Mouse (Mus musculus): ENCODE results near the gene Mbl1. TPM values are rescaled to one million over a fixed set of nuclear protein-coding genes. Genes with fewer than 3 reads are reported as not detected.

The Mbl1 gene
- total RNA-seq (2021) = not detected
- long read RNA-seq, experiment 1 = 0 reads
- long read RNA-seq, experiment 2 = 0 reads

DNA sequence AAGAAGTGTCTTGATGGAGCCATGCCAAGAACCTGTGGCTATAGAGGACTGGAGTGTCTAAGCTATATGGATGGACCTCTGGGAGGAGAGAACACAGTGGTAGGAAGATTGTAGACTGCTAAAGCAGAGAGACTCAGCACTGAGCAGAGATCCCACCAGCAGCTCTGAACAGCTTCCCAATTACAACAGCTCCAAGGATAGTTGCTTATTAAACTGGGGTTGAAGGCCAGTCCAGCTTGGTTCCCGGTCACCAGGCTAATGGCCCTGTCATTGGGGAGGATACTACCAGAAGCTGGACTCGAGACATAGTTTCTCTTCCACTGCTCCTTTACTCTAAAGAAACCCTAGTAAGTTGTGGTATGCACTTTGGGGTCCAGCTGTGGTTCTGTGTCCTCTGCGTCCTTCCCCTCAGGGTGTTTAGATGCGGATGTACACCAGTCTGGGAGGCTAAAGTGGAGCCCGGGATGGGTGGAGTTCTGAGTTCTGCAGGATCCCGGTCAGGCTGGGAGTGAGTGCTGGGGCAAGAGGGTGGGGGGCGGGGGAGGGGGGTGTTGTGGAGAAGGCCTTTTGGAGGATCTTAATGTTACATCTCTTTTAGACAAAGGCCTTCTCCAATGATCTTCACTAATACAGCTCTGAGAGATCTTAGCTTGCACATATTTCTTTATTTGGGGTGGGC is at the start of gene Mbl1:
TSS of gene Mbl1 (plus strand) at position 239 of the 679 bp plus-strand sequence.
- no peak for DNase-seq

DNA sequence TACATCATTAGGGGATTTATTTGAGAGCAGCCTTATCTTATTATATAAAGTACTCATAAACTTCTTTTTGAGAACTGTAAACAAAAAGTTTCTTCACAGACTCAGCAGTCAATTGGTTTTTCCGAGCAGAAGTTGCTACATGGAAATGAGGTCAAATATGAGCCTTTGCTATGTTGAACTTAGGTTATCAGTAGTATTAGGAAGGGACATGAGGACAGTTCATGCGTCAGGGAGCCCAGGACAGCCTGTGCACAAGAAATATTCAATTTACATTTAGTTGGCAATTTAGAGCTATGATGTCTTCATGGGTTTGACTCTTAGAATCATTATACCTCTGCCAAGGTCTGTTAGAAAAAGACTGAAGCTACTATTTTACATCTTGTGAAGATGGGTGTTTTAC is 49.0 kb upstream of the Mbl1 start:
- no peak for DNase-seq

DNA sequence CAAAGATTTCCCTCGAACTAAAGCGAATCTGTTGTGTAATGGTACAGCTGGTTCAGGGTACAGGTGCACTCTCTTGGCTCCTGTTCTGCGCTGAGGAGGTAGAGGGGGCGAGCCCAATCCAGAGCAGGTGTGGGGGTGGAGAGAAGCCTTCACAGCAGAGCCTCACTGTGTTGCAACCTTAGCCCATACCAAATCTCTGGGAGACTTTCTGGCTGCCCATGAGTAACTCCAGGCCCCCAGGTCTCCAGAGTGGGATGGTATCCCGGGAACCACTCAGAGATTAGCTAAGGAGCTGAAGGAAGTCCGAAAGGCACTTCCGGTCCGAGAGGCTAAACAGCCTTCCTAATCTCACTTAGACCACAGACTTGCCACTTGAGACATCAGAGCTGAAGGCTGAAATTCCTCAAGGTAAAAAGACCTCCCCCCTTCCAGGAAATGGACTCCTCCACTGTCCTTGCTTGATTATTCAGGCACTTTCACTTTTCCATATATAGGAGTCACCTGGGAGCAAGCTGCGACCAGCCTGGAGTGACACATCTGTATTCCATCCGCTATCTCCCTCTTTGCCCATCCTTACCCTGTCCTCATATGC is 46.3 kb upstream of the Mbl1 start, which contains the start of gene Mat1a:
TSS of gene Mat1a (plus strand) at position 183 of the 592 bp plus-strand sequence.
- no peak for DNase-seq

DNA sequence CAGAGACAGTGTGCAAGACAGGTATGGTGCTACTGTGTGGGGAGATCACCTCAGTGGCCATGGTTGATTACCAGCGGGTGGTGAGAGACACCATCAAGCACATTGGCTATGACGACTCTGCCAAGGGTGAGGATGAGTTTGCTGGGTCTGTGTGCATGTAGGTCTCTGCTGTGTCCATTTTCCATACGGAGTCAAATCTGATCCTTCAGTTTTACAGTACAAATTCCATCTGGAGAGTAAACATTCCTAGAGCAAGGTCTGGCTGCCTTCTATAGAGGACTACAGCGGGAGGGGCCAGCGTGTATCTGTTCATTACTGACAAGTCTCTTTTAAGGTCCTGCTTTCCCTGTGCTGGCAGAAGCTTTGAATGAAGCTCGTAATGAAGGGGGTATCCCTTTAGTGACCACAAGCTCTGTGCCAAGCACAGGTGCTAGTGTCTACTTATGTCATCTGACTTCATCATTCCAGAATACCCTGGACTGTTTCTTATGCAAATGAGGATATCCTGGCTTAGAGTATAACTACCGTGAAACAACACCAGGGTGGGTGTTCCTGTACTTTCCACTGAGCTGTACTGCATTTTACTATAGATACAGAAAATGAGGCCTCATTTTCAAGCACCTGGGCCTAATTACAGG is 40.1 kb upstream of the Mbl1 start:
- DNase-seq = no peak

DNA sequence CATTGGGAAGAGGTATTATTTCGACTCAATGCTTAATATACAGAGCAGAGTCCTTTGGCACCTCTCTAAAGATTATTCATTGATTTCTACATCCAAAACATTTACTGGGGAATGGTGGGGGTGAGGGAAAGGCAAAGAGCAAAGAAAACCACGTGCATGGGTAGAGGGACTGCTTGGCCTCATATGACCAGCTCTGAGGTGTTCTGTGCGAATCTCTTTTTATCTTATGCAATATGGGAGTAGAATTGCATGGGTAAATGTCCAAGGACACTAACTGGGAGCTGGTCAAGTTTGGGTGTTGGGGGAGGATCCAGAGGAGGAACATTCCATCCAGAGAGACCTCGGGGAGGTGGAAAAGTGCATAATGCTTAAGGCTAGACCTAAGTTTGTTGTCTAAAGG is 38.3 kb upstream of the Mbl1 start:
- DNase-seq = no peak

DNA sequence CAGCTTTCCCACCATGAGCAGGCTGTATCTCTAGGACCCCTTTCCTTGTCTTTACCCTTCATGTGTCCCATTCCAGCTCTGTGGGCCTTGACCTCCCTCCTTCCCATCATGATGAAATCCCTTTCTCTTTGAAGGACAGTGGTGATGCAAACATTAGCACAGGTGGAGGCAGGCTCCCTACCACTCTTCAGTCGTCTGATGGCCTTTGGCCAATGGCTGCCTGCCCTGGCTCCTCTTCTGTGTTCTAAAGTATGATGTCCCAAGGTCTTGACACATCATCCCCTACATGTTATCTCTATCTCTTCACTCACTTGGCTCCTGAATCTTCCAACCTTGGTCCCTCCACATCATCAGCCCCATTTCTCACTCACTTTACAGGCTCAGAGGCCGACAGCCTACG is 35.0 kb upstream of the Mbl1 start:
- no peak for DNase-seq

DNA sequence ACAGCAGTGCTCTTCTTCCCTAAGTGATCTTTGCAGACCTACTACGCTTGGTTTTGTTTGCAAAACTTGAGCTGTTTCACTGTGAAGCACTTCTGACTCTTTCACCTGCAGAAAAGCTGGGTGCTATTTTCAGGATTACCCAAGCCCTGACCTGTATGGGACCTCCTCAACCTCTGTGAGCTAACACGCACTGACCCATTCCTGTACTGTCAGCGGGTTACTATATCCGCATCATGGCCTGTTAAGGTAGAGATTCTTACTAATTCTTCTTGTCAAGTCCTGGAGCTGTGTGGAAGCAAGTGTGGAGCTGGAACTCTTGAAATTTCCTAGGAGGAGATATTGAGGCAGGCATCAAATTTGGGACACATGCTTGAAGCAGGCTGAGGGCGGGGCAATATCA is 26.6 kb upstream of the Mbl1 start:
- no peak for DNase-seq

DNA sequence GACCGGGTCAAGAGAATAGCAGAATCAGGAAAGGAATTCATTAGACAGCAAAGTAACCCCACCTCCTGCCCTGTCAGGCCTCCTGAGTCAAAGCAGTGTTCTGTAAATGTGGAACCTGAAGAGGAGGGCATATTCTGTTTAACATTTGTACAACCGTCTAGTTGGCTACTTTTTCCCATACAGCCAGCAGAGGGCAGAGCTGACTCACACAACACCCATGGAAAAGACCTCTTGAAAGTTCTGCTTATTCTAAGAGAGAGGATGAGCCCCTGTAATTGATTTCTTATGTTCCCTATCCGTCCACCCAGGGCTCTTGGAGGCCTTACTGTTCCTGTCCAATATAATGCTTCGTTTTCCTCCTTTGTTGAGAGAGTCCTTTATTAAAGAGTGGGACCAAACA is 23.3 kb upstream of the Mbl1 start:
- DNase-seq = no peak

DNA sequence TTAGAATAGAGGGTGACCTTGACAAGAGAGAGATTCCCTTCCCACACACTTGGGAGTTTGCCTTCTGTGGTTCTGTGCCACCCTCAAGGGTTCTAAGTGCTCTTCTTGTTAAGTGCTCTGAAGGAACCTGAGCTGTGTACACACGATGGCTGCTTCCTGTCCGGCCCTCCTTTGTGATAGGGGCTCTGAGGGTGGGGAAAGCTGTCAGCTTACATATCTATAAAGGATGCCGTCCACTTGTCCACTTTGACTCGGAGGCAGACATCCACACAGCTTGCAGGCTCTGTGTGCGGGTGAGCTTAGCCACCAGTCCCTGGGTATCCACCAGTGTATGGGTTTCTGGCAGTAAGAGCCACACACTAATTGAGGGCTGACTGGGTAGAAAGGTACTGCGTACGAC is 19.7 kb upstream of the Mbl1 start, which contains the start of gene Sftpa1:
TSS of gene Sftpa1 (plus strand) at position 243 of the 400 bp plus-strand sequence.
- no peak for DNase-seq

DNA sequence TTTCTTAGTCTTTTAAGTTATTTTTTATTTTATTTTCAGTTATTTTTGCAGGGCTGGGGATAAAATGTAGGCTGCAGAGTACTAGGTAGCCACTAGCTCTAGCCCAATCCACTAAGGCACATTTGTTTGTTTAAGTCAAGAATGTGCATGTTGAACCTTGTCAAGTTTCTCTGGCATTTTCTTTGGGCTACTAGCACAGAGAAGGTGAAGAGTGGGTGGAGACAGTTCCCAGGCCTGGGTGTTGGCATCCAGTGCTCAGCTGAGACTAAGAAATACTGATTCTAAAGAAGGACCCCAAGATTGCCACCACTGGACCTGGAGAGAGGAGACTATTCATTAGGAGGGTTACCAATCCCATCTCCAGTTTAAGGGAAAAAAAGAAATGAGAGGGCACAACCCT is 14.3 kb upstream of the Mbl1 start:
- no peak for DNase-seq

DNA sequence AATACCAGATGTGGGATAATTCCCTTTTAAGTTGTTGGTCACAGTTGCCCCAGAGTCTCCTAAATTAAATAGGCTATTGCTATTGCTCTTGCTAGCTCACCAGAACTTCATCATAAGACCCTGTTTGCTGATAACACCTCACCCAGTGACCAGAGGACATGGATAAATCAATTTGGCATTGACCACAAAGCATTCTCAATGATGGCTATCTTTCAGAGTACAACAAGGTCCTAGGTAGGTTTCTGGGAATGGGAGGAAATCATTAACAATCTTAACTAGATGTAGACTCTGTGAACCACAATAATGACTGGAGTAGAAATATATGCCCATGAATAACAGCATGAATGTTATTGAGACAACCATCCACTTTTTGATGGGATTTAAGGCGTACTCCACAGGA is 10.6 kb upstream of the Mbl1 start:
- no peak for DNase-seq

DNA sequence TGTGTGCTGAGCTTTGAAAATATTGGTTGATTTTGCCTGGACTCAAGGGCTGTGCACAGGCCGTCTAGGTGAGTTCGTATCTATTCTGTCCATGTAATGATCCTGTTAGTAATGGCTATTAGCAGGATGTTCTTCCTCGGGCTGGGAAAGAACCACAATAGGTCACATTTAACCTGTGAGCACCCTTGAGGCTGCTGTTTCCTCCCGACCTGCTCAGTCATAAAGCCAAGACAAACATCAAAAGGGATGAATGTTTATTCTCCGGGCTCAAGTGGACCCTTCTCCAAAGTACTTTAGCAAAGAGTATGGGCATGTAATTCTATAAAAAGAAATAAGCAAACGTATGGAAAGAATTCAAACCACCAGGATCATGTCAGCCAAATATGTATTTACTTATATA is 5.2 kb upstream of the Mbl1 start:
- DNase-seq = no peak

DNA sequence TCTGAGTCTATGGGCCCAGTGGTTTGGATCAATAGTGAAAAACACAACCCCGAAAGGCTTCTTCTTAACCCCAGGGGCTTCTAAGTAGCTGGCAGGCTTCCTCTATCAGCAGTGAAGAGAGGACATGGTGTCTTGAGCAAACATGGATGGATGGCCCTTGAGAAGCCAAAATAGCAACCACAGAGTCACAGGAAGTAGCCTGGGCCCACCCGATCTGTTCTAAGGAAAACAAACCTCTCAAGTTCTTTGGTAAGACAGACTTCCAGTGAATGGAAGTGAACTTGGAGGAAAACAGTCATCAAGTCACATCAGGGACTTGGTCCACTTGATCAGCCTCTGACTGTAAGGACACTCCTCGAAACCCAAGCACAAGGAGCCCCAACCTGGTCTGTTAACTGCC is 4.3 kb upstream of the Mbl1 start:
- DNase-seq = no peak

DNA sequence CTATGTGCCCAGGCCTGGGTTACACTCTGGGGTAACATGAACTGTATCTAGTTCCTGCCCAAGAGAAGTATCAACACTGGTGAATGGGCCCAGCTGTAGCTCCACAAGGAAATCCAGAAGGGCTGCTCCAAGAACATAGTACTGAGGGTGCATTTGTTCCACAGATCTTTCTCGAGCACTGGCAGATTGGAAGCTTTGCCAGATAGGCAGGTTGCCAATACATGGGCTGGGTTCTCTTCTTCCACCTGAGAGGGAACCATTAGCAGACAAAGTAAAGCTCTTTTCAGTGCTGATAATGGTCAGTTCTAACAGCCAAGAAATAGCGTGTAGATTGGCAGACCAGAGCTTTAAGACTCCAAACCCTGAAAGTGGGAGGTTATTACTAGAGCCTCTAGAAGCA is 3.9 kb upstream of the Mbl1 start:
- DNase-seq = no peak

DNA sequence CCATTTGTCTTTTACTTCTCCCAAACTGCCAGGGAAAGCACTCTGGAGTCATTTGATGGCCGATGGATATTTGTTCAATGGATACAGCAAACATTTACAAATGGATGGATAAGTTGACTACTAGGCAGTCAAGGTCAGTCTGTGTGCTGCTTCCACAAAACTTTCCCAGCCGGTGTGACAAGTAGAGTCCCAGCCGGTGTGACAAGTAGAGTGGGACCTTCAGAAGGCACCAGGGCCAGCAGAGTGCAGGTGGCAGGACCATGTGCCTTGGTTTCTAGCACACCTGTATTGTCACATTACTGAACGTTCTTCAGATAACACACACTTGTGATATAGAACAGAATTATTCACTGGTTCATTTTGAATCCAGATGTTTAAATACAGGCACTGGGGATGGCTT is 8.8 kb downstream of the Mbl1 start:
- no peak for DNase-seq

DNA sequence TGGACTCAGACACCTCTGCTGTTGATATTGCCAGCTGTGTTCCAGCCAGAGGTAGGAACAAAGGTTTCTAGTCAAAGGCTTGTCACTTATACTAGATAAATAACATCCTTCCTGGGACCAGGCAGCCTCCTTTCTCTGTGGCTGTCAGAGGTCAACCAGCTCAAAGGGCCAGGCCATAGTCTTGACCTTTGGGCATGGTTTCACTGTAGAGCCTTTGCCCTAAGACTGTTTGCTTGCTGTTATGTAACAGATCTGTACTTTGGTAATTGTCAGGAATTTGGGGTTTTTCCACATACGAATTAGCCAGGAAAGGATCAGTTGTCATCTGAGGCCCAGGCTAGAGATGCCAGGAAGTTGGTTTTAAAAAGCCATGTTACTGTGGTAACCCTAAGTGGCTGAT is 9.5 kb downstream of the Mbl1 start:
- no peak for DNase-seq

DNA sequence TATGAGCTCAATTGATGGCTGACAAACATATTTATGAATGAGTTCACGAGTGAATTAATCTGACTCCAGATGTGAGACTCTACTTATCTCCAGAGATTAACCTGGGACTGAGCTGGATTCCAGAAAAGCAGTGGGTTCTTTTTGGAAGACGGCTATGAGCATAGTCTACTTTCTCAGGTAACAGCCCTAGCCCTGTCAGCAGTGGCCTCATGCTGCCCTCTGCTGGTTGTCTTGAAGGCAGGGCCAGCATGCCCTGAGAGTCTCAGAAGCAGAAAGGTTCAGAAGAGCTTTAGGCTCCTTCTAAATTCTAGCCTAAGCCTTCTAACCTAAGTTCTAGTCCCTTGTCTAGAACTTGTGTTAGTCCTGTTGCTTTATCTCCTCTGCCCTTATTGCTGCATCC is 11.4 kb downstream of the Mbl1 start:
- DNase-seq = no peak

DNA sequence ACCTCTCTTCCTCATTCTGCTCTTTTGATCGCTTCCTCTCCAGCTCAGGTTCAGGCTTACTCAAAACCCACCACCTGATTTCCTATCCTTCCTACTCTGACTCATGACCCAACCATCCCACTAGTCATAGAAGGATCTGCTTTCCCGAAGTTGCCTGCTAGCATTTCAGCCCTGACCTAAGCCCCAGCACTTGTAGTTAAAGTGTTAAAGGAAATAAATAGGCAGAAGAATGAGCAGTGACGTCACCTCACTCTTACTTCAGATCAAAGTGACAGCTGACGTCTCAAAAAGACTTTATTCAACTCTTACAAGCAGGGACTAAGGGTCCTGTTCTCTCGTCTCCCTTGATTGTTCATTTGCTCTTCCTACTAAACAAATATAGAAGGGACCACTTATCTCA is 16.0 kb downstream of the Mbl1 start:
- no peak for DNase-seq

DNA sequence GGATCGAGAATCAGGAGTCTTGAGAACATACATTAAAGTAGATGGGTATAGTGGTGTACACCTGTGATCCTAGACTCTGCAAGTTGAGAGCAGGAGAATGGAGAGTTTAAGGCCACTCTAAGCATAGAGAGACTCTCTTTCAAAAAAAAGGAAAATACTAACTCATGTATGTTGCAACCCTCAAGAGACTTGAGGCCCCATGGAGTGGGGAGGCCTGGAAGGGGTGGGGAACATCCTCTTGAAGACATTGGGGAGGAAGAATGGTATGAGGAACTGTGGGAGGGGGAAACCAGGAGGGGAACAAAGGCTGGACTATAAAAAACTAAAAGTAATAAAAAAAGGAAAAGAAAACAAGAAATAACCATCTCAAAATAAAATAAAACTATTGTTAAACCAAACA is 17.3 kb downstream of the Mbl1 start:
- no peak for DNase-seq

DNA sequence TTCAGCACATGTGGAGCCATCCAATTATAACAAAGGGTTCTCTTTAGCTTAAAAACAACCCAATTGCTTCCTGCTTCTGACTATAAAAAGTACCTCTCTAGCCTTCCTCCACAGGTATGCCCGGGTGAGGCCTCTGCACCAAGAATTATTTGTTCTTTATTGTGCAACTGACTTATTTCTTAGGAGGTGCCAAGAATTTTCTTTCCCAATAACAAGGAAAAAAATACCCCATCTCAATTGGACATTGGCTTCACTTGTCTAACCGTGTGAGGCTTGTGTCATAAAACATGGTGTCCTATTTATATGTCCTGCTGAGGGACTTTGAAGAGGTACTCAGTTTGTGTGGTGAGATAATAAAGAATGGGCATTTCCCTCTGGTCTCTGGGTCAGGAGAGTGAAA is 19.3 kb downstream of the Mbl1 start:
- DNase-seq = no peak

DNA sequence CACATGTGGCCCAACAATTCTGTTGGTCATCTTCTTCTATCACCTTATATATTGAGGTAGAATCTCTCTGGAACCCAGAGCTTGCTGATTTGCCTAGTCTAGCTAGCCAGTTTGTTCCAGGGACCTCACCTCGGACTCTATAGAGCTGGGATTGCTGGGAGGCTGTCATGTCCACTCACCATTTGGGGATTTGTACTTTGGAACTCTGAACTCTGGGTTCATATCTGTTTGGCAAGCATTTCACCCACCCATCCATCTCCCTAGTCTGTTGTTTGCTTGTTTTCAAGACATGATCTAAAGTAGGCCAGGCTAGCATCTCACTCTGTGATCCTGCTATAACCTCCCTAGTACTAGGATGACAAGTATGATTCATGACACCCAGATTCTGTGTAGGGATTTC is 23.5 kb downstream of the Mbl1 start:
- no peak for DNase-seq

DNA sequence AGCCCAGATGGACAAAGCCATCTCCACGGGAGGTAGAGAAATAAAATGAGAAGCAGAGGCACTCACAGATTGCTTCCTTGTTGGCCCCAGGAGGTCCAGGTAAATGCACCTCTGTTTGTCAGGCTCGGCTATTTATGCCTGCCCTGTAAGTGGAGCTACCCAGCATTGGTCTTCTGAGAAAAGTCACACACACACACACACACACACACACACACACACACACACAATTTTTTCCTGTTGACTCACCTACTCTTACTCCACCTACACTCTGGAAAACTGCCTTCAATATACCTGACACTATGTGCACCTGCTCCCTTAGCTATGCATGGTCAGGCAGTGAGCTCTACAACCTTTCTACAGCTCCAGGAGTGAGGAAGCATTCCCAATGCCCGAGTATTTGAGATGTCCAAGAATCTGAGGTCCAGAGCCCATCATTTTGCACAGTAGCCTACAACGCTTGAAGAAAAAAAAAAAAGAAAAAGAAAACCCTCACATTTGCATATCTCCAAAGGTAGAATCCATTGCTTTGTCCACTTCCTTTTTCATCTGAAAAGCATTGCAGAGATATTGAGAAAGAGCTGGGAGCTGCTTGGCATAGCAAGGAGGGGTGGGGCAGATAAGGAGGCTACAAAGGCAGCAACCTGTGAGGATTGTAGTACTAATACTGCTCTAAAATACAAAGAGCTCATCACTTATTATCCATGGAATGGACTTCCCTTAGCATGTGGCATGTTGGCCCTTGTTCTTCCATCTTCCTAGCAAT is 34.0 kb downstream of the Mbl1 start, which contains the start of gene Sftpd:
TSS of gene Sftpd (minus strand) at position 91 of the 763 bp plus-strand sequence.
- no peak for DNase-seq

DNA sequence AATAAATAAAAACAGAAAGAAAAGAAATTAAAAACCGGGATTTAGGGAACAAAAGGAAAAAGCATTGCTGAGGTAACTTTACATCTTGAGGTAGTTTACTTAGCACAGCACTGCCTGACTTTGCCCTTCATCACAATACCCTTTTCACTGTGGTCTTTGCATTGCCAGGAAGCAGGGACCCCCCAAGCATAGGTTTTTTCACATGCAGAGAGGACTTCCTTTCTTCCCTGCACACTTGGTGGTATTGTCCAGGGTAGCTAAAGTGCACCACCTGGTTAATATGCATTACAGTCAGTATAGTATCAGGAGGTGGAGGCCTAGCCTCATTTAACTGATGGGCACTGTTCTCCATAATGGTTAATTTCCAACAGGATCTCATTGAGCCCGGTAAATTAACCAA is 38.2 kb downstream of the Mbl1 start:
- no peak for DNase-seq
